Mouse (Mus musculus): ENCODE measurements around the gene Taf12. TPM values are rescaled to one million over a fixed set of nuclear protein-coding genes. Genes with fewer than 3 reads are reported as not detected.

Gene Taf12
- polyA plus RNA-seq, 1 experiment from 2014 or later, result 38.1 TPM

- 84% methylated on average over 12 of the region's 12 CpGs for WGBS
- no peak for ATAC-seq (replicated peaks; ENCODE audit: low FRiP score, low read depth)
- peak; percentile 51 for TF ChIP-seq CTCF (IDR thresholded peaks at IDR 0.05; ENCODE audit: low read depth)
- no peaks in the 10 kb centered on the region for H3K9me3 ChIP-seq (replicated peaks; ENCODE audit: low read length)
- H3K36me3 ChIP-seq (ENCODE audit: insufficient read depth, low read length), result peaks cover 10% of the 10 kb centered on the region; the same call in 1 of the 2 replicates
- H3K27me3 ChIP-seq (ENCODE audit: insufficient read depth, low read length), result no peaks in the 10 kb centered on the region
- H3K4me2 ChIP-seq (ENCODE audit: low read length), result no peak overlapping the region
- DNase-seq (ENCODE audit: low spot score), result no peak
- no peak overlapping the region for H3K4me3 ChIP-seq (replicated peaks; ENCODE audit: low read depth, low read length)
- H3K4me1 ChIP-seq (replicated peaks; ENCODE audit: insufficient read depth, low read length), result no peaks in the 10 kb centered on the region
- H3K27ac ChIP-seq, result no peak overlapping the region
- H3K9ac ChIP-seq (ENCODE audit: low read depth, low read length), result no peak overlapping the region
Measured at GRCm38 (mm10) chr4:132291624-132292335, 17.6 kb downstream of the Taf12 start.

DNA sequence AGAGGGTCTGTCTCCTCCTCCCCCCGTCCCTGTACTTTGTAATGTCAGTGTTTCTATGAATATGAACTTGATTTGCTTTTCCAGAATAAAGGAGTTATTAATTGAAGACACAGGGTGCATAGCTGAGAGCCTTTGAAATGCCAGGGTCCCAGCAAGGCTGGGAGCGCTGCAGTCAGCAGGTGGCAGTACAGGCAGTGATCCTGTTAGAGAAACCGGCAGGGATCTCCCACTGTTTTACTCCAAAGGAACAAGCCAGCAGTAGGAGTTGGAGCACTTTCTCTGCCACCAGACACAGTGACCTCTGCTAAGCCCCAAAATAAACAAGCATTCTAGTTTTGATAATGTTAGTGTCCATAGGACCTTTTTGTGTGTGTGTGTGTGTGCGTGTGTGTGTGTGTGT lies 18.8 kb downstream of the Taf12 start:
- TF ChIP-seq CTCF (IDR thresholded peaks at IDR 0.05; ENCODE audit: low read depth), result peak; percentile 78
- no peak overlapping the region for H3K4me2 ChIP-seq (ENCODE audit: low read length)
- no peak for ATAC-seq (replicated peaks; ENCODE audit: low FRiP score, low read depth)
- 55% methylated on average over 4 of the region's 4 CpGs for WGBS
- no peaks in the 10 kb centered on the region for H3K27me3 ChIP-seq (ENCODE audit: insufficient read depth, low read length)
- DNase-seq (ENCODE audit: low spot score), result peak; percentile 77
- no peak overlapping the region for H3K9ac ChIP-seq (ENCODE audit: low read depth, low read length)
- H3K4me3 ChIP-seq (replicated peaks; ENCODE audit: low read depth, low read length), result no peak overlapping the region
- H3K36me3 ChIP-seq (ENCODE audit: insufficient read depth, low read length), result peaks cover 10% of the 10 kb centered on the region; the same call in 1 of the 2 replicates
- H3K9me3 ChIP-seq (replicated peaks; ENCODE audit: low read length), result no peaks in the 10 kb centered on the region
- H3K27ac ChIP-seq, result no peak overlapping the region
- no peaks in the 10 kb centered on the region for H3K4me1 ChIP-seq (replicated peaks; ENCODE audit: insufficient read depth, low read length)

- ATAC-seq (replicated peaks; ENCODE audit: low FRiP score, low read depth), result no peak
Measured at GRCm38 (mm10) chr4:132293682-132294240, 19.6 kb downstream of the Taf12 start.

DNA sequence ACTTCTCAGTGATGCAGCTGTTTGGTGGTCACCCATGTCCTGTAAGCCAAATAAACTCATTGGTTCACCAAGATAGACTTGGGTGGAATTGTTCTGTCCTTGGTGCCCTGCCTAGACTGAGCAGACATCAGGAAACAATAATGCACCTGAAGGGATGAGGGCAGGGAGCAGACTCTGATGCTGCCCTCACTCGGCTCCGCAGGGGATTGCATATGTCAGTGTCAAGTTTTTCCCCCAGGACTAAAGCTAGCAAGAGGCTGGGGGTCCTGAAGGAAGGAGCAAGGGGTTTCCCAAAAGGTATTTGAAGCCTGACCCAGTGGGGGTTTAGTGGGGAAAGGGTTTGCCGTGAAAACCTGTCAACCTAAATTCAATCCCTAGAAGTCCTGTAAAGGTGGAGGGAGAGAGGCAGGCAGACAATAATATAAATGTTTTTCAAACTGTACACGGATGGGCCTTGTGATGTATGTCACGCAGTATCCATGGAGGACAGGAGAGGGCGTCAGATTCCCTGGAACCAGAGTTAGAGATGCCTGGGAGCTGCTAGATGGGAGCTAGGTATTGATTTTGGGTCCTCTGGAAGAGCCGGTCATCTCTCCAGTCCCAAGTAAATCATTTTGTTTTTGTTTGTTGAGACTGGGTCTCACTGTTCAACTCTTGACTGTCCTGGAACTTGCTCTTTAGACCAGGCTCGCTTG lies 21.7 kb downstream of the Taf12 start:
- Histone ChIP-seq H3K4me3 (replicated peaks; ENCODE audit: low read depth, low read length) (no peak overlapping the region), H3K27me3 (ENCODE audit: insufficient read depth, low read length) (no peaks in the 10 kb centered on the region), H3K9ac (ENCODE audit: low read depth, low read length) (no peak overlapping the region), H3K9me3 (replicated peaks; ENCODE audit: low read length) (no peaks in the 10 kb centered on the region), H3K4me2 (ENCODE audit: low read length) (no peak overlapping the region), H3K4me1 (replicated peaks; ENCODE audit: insufficient read depth, low read length) (no peaks in the 10 kb centered on the region), H3K36me3 (ENCODE audit: insufficient read depth, low read length) (0 out of 2 replicates have a peak, but pooled peaks cover 3% of the 10 kb centered on the region), H3K27ac (no peak overlapping the region)
- TF ChIP-seq CTCF (IDR thresholded peaks at IDR 0.05; ENCODE audit: low read depth), result 0 out of 2 replicates have a peak, but pooled peaks have one; percentile 21
- 50% methylated on average over 8 of the region's 8 CpGs for WGBS
- ATAC-seq (replicated peaks; ENCODE audit: low FRiP score, low read depth) (no peak), DNase-seq (ENCODE audit: low spot score) (no peak)

More at GRCm38 (mm10) chr4:132293682-132294240, 19.6 kb downstream of the Taf12 start:
- Histone ChIP-seq H3K4me1 (replicated peaks; ENCODE audit: insufficient read depth, low read length) (no peaks in the 10 kb centered on the region), H3K27me3 (ENCODE audit: insufficient read depth, low read length) (no peaks in the 10 kb centered on the region), H3K9ac (ENCODE audit: low read depth, low read length) (0 out of 2 replicates have a peak overlapping the region, but pooled peaks have one; percentile 31), H3K4me2 (ENCODE audit: low read length) (no peak overlapping the region), H3K4me3 (replicated peaks; ENCODE audit: low read depth, low read length) (no peak overlapping the region), H3K27ac (0 out of 2 replicates have a peak overlapping the region, but pooled peaks have one; percentile 8), H3K9me3 (replicated peaks; ENCODE audit: low read length) (no peaks in the 10 kb centered on the region), H3K36me3 (ENCODE audit: insufficient read depth, low read length) (peaks cover 10% of the 10 kb centered on the region; the same call in 1 of the 2 replicates)
- no peak for TF ChIP-seq CTCF (IDR thresholded peaks at IDR 0.05; ENCODE audit: low read depth)
- WGBS, result 54% methylated on average over 7 of the region's 7 CpGs
- no peak for DNase-seq (ENCODE audit: low spot score)

DNA sequence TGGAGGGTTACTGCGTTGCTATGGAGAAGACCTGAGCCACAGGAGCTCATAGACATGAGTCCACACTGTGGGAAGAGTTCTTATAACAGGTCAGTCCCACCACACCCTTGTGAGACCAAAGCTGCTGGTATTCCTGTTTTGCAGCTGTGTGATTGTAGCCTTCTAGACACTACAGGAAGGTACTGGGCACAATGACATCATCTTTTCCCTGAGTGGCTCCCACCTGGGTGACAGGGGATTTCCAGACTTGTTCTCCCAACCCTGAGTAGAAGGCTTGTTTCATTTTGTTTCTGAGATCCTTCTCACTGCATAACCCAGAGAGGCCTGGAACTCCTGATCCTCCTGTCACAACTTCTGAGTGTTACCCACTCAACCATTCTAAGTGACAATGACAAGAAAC lies 25.7 kb downstream of the Taf12 start:
- Histone ChIP-seq H3K27me3 (ENCODE audit: insufficient read depth, low read length) (no peaks in the 10 kb centered on the region), H3K36me3 (ENCODE audit: insufficient read depth, low read length) (no peaks in the 10 kb centered on the region), H3K27ac (no peak overlapping the region), H3K9ac (ENCODE audit: low read depth, low read length) (no peak overlapping the region), H3K9me3 (replicated peaks; ENCODE audit: low read length) (no peaks in the 10 kb centered on the region), H3K4me2 (ENCODE audit: low read length) (no peak overlapping the region), H3K4me1 (replicated peaks; ENCODE audit: insufficient read depth, low read length) (no peaks in the 10 kb centered on the region), H3K4me3 (replicated peaks; ENCODE audit: low read depth, low read length) (no peak overlapping the region)
- no peak for ATAC-seq (replicated peaks; ENCODE audit: low FRiP score, low read depth)
- WGBS, result 84% methylated on average over 1 of the region's 1 CpGs
- DNase-seq (ENCODE audit: low spot score), result no peak
- no peak for TF ChIP-seq CTCF (IDR thresholded peaks at IDR 0.05; ENCODE audit: low read depth)

DNA sequence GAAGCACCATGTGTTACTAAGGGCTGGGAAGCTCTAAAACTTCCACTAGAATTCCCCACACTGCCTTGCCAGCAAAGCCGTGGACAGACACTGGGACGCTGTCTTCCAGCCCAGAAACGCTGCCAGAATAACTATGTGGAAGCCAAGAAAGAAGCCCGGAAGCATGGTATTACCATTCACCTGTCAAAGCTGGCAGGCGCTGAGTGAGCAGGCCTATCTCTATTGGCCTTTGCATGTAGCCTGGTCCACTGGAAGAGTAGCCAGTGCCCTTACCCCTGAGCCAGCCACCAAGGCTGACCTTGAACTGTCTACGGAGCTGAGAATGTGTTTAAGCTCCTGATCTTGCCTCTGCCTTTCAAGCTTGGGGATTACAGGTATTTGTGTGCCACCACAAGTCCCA lies 27.3 kb downstream of the Taf12 start:
- Histone ChIP-seq H3K27me3 (ENCODE audit: insufficient read depth, low read length) (no peaks in the 10 kb centered on the region), H3K27ac (no peak overlapping the region), H3K4me1 (replicated peaks; ENCODE audit: insufficient read depth, low read length) (no peaks in the 10 kb centered on the region), H3K9me3 (replicated peaks; ENCODE audit: low read length) (no peaks in the 10 kb centered on the region), H3K4me3 (replicated peaks; ENCODE audit: low read depth, low read length) (no peak overlapping the region), H3K9ac (ENCODE audit: low read depth, low read length) (no peak overlapping the region), H3K36me3 (ENCODE audit: insufficient read depth, low read length) (no peaks in the 10 kb centered on the region), H3K4me2 (ENCODE audit: low read length) (no peak overlapping the region)
- no peak for ATAC-seq (replicated peaks; ENCODE audit: low FRiP score, low read depth)
- DNase-seq (ENCODE audit: low spot score), result no peak
- 84% methylated on average over 6 of the region's 6 CpGs for WGBS
- no peak for TF ChIP-seq CTCF (IDR thresholded peaks at IDR 0.05; ENCODE audit: low read depth)
